Mouse (Mus musculus): ENCODE measurements around the gene Rras2.

The Rras2 gene

DNA sequence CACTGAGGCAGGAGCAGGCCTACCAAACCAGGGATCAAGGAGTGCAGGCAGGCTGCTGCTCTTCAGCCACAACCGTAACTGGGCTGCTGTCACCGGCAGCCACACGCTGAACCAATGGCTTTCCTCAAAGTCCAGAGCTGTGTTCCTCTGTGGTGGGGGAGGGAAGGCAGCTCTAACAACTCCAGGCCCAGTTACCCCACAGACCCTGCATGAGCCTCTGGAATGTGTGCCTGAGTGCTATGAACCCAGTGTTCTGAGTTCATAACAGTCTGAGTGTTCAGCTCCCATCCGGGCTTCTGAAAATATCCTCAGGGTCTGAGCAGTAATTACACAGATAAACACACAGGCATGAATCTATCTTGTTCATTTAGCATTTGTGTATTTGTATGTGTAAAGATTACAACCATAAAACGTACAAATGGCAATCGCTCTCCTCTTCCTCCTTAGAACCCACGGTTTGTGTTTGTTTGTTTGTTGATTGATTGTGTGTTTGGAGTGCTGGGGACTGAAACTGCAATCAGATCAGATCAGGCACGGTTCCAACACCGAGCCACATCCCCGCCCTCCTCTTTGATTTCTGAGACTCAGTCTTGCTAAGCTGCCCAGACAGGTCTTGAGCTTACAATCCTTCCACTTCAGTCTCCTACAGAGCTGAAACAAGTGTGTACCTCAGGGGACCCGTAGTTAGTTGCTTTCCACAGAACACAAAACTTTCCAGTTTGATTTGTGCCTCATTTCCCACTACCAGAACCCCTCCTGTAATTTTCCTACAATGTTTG, 52.0 kb downstream of the Rras2 start:
- POLR2A ChIA-PET, result interaction anchor here in 2 of 4 experiments (0.6 to 1.6 kb wide), 5 partner anchors 30 to 358 kb away, joined by 3 to 5 read pairs (median 4); no protein-coding TSS in a partner anchor
- CTCF ChIA-PET, result interaction anchor here in 1 of 4 experiments (0.8 kb wide), 1 partner anchor 665 kb away, joined by 4 read pairs; no protein-coding TSS in a partner anchor

DNA sequence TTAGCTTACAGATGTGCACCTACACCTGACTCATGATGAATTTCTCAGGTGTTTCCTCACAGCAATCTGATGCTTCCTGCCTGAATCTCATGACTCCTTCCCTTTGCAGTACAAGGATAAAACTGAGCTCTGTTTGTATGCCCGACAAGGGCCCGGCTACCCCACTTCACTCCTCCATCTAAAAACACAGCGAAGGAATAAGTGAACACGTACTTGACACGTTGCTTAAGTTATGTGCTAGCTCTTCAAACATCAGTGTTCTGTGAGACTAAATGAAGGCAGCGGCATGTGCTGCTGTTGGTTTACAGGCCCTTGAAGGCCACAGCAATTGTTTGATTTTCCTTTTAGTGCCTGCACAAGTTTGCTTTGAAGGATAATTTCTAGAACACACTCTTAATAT, 53.6 kb downstream of the Rras2 start:
- POLR2A ChIA-PET, result interaction anchor here in 2 of 4 experiments (0.9 to 1.6 kb wide), 8 partner anchors 9 to 212 kb away, joined by 3 to 5 read pairs (median 4); partner anchors contain the start of gene Psma1 (in 1 of the 2)
- CTCF ChIA-PET, result no interaction called here

DNA sequence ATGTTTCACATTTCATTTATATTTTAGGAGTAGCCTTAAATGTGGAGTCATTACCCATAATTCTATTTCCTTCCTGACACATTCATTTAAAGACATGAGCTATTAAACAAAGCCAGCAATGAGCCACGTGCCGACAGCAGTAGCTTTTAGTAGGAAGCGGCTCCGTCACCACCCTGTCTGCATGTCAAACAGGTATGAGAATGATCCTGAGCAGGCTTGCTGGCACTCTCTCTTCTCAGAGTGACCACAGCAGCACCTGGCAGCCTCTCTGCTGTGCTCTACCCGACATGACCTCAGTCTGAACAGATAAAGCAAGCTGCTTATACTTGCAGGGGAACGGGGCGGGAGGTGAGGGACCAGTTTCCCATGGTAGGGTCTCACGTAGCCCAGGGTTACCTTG, 54.0 kb downstream of the Rras2 start:
- ChIA-PET CTCF (interaction anchor here in 1 of 4 experiments (1.5 kb wide), 1 partner anchor 11 kb away, joined by 3 read pairs; no protein-coding TSS in a partner anchor), POLR2A (interaction anchor here in 2 of 4 experiments (0.9 to 1.6 kb wide), 7 partner anchors 9 to 213 kb away, joined by 3 to 5 read pairs (median 4); partner anchors contain the start of gene Psma1 (in 1 of the 2))

DNA sequence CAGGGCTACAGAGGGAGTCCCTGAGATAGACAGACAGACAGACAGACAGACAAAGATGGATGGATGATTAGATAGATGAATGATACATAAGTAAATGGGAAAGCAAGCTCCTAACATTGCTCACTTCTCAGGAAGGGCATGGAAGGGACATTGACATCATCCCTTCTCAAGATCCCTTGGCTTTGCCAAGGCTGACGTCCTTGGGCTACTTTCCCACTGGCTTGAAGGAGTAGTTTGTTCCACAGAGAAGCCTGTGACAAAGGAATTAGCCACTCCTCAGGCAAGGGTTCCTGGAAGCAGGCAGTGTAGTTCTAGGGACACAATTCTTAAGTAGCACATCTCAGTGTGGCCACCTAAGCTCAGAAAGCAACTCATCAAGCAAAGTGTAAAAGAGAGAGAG, 55.1 kb downstream of the Rras2 start:
- POLR2A ChIA-PET, result interaction anchor here in 2 of 4 experiments (0.6 to 1.6 kb wide), 3 partner anchors 33 to 192 kb away, joined by 3 to 5 read pairs (median 3); partner anchors contain the start of gene Copb1 (in 1 of the 2)
- CTCF ChIA-PET, result interaction anchor here in 1 of 4 experiments (1.5 kb wide), 1 partner anchor 10 kb away, joined by 3 read pairs; no protein-coding TSS in a partner anchor

DNA sequence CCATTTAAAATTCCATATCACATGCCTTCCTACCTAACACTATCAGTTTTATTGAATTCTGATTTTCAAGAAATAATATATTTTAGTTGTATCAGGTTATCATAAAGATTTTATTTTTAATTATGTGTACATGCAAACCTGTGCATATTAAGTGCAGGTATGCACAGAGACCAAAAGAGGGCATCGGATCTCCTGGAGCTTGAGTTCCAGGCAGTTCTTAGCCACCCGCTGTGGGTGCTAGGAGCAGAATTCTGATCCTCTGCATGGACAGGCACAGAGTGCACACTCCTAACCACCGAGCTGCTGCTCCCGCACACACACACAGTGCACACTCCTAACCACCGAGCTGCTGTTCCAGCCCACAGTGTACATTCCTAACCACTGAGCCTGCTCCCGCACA, 57.1 kb downstream of the Rras2 start:
- ChIA-PET CTCF (interaction anchor here in 1 of 4 experiments (0.7 to 1.7 kb wide), 2 partner anchors 12 to 137 kb away, joined by 3 to 5 read pairs; no protein-coding TSS in a partner anchor), POLR2A (interaction anchor here in 2 of 4 experiments (1.0 to 1.4 kb wide), 2 partner anchors 9 to 88 kb away, joined by 3 to 4 read pairs; no protein-coding TSS in a partner anchor)

DNA sequence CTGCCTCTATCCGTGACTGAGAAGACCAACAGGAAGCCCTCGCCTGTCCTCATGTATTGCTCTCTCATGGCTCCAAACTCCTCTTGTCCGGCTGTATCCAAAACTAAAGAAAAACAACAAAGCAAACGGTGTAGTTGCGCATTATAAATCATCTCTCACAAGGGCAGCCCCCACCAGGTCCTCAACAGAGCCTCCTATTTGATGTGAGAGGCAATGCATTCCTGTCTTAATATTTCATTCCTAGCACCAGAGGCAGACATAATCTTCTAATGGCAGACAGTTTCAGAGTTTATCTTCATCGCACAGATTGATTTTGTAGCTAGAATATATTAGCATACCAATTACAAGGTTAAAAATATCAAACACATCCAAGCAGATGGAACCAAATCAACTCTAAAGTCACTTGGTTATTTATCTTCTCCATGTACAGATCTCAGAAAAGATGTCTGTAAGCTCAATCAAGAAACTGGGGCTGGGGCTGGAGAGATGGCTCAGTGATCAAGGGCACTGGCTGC, 58.6 kb downstream of the Rras2 start:
- ChIA-PET POLR2A (interaction anchor here in 2 of 4 experiments (0.7 to 1.4 kb wide), 3 partner anchors 10 to 80 kb away, joined by 3 to 4 read pairs (median 3); no protein-coding TSS in a partner anchor), CTCF (interaction anchor here in 2 of 4 experiments (0.8 to 1.7 kb wide), 3 partner anchors 13 to 764 kb away, joined by 3 to 5 read pairs (median 4); no protein-coding TSS in a partner anchor)

DNA sequence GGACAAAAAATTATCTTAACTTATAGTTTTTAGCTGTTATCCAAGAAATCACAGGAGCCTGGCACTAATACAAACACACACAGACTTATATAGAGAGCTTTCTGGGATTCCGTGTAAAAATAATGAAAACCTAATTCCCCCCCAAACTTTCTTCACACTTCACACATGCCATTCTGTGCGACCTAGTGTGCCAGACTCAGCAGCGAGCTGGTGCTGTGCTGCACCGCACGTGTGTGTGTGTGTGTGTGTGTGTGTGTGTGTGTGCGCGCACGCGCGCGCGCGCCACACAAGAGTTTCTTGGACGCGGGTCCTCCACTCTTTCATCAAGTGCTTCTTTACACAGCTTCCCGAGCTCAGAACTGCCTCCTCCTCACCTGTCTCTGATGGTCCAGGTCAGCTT, 59.4 kb downstream of the Rras2 start:
- ChIA-PET POLR2A (interaction anchor here in 2 of 4 experiments (0.6 to 0.7 kb wide), 3 partner anchors 59 to 218 kb away, joined by 3 read pairs; partner anchors contain the start of gene Psma1 (in 1 of the 2)), CTCF (interaction anchor here in 2 of 4 experiments (0.7 to 1.1 kb wide), 2 partner anchors 759 to 763 kb away, joined by 4 to 6 read pairs; no protein-coding TSS in a partner anchor)

DNA sequence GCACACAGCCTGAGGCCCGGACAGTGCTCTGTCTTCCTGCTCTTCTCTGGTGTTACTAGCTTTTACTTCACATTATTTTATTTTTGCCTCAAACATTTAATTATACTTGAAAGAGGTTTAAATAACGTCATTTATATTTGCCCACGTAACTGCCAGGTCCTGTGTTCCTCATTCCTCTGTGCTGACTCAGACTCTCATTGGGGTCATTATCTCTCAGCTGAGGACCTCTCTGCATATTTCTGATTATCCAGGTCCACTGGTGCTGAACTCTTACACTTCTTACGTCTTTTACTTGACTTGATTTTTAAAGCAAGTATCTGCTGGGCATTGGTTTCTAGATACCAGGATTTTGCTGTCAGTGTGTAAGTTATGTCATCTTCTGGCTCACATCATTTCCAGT, 63.9 kb downstream of the Rras2 start:
- POLR2A ChIA-PET, result interaction anchor here in 1 of 4 experiments (1.9 kb wide), 1 partner anchor 11 kb away, joined by 7 read pairs; no protein-coding TSS in a partner anchor
- CTCF ChIA-PET, result no interaction called here

DNA sequence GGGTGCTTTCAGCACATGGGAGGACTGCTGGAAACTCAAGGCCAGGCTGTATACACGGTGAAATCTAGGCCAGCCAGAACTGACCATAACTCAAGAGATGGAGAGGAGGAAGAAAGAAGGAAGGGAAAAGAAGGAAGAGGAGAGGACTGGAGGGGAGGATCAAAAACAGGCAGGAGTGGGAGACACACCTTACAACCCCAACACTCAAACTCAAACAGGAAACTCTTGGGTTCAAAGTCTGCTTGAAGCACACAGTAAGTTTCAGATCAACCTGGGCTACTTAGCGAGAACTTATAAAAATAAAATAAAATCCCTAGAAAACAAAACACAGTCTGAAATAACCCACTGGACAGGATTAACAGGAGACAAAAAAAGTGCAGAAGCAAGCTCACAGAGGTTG, 71.8 kb downstream of the Rras2 start:
- CTCF ChIA-PET, result no interaction called here
- POLR2A ChIA-PET, result interaction anchor here in 1 of 4 experiments (1.4 kb wide), 1 partner anchor 10 kb away, joined by 4 read pairs; no protein-coding TSS in a partner anchor

DNA sequence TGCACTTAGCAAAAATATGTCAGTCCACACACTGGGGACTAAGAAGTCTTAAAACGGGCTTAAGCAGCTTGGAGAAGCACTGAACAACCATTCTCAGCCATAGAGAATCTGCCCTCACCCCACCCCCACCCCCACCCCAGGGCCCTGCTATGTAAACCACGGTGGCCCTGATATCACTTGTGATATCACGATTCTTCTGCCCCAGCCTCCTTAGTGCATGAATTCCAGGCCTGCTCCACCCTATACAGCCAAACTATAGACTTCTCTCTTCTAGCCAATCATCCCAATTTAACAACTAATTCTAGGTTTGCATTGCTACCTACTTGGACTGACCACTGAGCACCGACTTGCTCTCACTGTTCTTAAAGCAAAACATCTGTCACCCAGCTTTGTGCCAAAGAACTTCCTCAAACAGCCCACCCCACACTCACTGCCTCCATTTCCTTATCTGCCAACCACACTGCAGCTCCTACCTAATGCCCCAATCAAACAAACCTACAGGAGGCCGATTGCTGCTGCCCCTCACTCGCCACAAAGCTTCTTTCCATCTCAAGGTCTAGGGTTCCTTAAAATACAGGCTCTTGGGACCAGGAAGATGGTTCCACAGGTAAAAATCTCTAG, 73.5 kb downstream of the Rras2 start:
- CTCF ChIA-PET, result interaction anchor here in 1 of 4 experiments (0.5 to 0.8 kb wide), 2 partner anchors 15 to 435 kb away, joined by 3 to 4 read pairs; no protein-coding TSS in a partner anchor
- POLR2A ChIA-PET, result interaction anchor here in 1 of 4 experiments (1.3 to 2.8 kb wide), 2 partner anchors 9 to 188 kb away, joined by 3 to 7 read pairs; no protein-coding TSS in a partner anchor

DNA sequence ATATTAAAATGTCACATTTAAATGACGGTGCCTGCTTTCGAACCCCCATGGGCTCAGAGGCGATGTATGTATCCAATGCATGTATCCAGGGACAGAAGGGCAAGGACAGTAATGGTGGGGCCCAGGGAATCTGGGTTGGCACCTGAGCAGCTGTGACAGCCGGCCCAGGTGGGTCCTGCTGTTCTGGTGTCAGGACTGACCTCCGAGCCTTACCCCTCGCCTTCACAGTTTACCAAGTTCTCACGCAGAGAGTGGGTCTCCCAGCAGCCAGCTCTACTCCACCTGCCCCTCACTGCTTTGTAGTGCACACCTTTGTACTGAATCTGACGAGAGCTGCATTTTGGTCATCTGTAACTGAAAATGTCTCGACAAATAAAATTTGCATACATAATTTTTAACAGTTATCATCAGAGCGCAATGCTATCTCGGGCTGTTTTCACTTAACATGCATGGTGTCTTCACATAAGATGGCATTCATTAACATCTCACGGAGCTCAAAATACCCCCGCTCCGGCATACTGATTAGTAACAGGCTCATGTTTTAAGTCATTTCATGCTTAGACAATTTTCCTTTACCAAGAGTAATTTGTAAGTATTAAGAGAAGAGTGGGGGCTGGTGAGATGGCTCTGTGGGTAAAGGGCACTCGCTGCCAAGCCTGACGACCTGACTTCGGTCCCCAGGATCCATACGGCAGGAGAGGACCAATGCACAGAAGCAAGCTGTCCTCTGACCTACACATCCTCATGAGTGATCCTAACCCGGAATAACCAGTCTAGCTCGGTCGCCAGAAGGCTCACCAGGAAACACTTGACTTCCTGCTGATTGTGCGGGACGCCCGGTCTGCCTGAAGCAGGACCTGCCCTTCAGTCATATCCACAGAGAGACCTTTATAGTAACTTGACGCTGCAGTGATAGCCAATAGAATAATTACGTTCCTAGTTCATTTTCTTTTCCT, 74.3 kb downstream of the Rras2 start:
- POLR2A ChIA-PET, result interaction anchor here in 1 of 4 experiments (0.9 to 2.8 kb wide), 2 partner anchors 9 to 276 kb away, joined by 3 to 7 read pairs; no protein-coding TSS in a partner anchor
- CTCF ChIA-PET, result interaction anchor here in 2 of 4 experiments (0.5 to 0.8 kb wide), 3 partner anchors 16 to 434 kb away, joined by 3 to 15 read pairs (median 4); no protein-coding TSS in a partner anchor

DNA sequence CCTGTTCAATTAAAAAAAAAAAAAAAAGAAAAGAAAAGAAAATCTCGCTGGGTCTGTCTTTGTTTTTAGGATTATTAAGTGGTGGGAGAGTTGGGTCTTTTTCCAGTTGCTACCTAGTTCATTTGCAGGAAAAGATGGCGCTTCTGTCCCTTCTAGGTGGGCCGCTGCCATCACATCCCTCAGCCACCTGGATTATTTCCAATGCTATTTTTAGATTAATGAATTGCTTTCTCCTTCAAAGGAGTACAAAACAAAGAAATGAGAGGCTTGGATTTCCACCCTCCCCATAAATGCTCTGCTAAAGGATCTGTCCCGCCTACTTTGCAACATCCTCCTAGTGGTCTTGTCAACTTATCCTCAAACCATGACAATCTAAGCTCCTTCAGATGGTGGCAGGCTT, 76.2 kb downstream of the Rras2 start:
- CTCF ChIA-PET, result no interaction called here

DNA sequence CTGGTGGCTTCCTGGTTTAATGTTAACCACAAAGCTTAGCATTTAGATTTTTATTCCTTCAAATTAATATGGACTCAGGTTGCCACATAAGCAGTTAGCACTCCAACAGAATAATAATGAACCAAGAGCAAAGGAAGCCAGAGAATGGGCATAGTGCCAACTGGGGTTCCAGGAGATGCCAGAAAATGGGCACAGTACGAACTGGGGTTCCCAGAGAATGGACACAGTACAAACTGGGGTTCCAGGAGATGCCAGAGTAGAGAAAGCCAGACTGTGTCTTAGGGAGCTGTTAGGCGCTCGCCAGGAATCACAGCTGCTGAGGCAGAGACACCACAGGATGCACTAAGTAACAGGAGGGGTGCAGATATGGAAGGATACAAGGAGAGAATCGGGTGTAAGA, 80.3 kb downstream of the Rras2 start:
- ChIA-PET POLR2A (interaction anchor here in 2 of 4 experiments (0.6 to 1.1 kb wide), 2 partner anchors 32 to 214 kb away, joined by 3 read pairs; no protein-coding TSS in a partner anchor), CTCF (interaction anchor here in 1 of 4 experiments (0.6 kb wide), 1 partner anchor 239 kb away, joined by 4 read pairs; the partner anchor contains the start of gene Psma1)

More for the DNA sequence above, 76.2 kb downstream of the Rras2 start:
- POLR2A ChIA-PET, result interaction anchor here in 1 of 4 experiments (2.8 kb wide), 1 partner anchor 11 kb away, joined by 7 read pairs; no protein-coding TSS in a partner anchor

DNA sequence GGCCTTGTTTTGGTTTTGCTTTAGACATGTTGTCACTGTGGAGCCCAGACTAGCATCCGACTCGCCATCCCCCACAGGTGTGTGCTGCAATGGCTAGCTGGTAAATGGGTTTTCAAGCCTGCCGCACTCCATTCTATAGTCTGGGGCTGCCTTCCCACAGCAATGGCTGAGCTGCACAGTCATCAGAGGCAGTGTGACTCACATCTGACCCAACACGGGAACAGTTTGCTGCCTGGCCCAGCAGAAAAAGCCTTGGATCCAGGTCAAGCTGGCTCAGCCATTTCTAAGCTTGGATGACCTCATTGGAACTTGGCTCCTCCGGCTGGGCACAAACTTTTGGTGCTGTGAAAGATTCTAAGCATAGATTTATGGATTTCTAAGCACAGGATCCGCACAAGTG, 88.0 kb downstream of the Rras2 start:
- POLR2A ChIA-PET, result no interaction called here
- CTCF ChIA-PET, result no interaction called here

DNA sequence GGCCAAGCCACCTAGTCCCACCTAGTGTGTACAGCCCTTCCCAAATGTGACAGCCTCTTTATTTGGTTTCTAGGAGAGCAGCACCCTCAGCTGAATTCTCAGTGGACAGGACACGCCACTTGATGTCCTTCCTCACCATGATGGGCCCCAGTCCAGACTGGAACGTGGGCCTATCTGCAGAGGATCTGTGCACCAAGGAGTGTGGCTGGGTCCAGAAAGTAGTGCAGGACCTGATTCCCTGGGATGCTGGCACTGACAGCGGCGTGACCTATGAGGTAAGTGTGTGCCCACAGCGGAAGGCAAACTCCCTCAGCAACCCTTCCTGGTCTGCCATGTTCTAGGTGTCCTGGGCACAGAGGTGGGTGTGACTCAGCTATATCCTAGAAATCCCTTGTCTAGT, 88.8 kb downstream of the Rras2 start:
- POLR2A ChIA-PET, result interaction anchor here in 1 of 4 experiments (1.1 kb wide), 1 partner anchor 21 kb away, joined by 3 read pairs; no protein-coding TSS in a partner anchor

DNA sequence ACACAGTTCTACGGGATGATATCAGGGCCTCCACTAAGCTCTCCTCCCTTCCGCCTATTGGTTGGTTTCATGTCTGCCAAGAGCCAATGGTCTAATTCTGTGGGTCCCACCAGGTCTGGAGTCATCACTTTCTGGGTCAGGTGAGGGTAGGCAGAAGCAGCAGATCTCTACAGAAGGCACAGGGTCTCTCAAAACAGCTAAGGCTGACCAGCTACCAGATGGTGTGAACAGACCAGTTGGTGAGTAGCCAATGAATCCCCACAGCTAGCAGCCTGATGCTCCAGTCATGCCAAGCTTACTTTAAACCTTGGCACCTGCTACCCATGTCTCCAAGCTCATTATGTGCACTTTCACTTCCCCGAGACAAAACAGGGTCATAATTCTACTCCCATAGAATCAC, 90.2 kb downstream of the Rras2 start:
- ChIA-PET POLR2A (interaction anchor here in 1 of 4 experiments (0.6 to 1.2 kb wide), 2 partner anchors 247 to 658 kb away, joined by 3 to 4 read pairs; partner anchors contain the start of gene Btbd10), CTCF (interaction anchor here in 1 of 4 experiments (0.7 kb wide), 1 partner anchor 433 kb away, joined by 4 read pairs; no protein-coding TSS in a partner anchor)

More for the DNA sequence above, 88.8 kb downstream of the Rras2 start:
- CTCF ChIA-PET, result no interaction called here

DNA sequence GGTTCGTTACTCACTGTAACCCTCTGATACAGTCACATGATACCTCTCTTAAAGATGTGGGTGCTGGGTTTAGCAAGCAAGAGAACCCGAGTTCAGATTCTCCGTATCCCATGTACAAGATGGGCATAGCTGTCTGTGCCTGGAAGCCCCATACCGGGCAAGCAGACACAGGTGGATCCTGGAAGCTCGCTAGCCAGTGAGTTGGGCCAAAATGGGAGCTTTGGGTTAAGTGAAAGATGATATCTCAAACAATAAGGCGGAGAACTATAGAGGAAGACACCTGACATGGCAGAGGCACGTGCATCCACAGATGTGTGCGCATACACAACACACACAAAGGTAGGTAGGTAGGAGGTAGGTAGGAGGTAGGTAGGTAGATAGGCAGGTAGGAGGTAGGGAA, 90.7 kb downstream of the Rras2 start:
- CTCF ChIA-PET, result no interaction called here

More for the DNA sequence above, 90.7 kb downstream of the Rras2 start:
- POLR2A ChIA-PET, result interaction anchor here in 1 of 4 experiments (0.6 to 1.2 kb wide), 2 partner anchors 593 to 658 kb away, joined by 3 read pairs; partner anchors contain the start of gene Btbd10
